In the genomic region with DNA sequence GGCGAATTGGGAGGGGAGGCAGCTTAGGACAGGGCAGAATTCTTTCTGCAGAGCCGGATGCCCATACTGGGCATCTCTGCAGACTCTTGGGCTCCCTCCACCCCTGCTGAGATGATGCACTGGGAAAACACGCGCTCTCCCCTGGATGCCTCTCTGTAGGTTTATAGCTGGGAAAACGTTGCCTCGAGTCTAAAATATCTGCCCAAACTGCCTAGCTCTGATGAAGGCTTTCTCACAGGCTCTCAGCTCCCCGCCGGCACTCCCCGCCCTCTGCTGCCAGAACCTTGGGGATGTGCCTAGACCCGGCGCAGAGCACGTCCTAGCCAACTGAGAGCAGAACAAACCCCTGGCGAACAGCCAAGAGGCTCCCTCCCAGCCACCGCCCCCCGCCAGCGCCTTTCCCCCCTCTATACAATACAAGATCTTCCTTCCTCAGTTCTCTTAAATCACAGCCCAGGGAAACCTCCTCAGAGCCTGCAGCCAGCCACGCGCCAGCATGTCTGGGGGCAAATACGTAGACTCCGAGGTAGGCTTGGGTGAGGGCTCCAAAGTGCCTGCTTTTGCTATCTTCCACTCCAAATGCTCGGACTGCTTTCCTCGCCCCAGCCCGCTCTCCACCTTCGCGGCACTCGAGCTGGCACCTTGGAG, we compare ENCODE assay signal across 8 mouse cellular contexts. TPM values are rescaled to one million over a fixed set of nuclear protein-coding genes. Genes with fewer than 3 reads are reported as not detected.
DNase-seq lines count a peak whose midpoint lies in the region; ATAC-seq lines count a peak whose summit lies in the region.

A gene (plus strand): TSS at position 382 of the 648 bp plus-strand sequence.

- peak within 1 kb of the TSS; percentile 40 for H3K4me3 ChIP-seq in hindbrain, embryonic 12.5 days
- peak within 1 kb of the TSS; percentile 60 for H3K4me3 ChIP-seq in lung, embryonic 16.5 days (ENCODE audit: low read length)

- peaks cover 22% of the 10 kb centered on the region for H3K4me1 ChIP-seq in hindbrain, embryonic 12.5 days
- H3K4me1 ChIP-seq in lung, embryonic 16.5 days (replicated peaks; ENCODE audit: control insufficient read depth, insufficient read depth, low read length): peaks cover 8% of the 10 kb centered on the region; the same call in 1 of the 2 replicates

- peak within 1 kb of the TSS; percentile 90 for H3K4me2 ChIP-seq in hindbrain, embryonic 12.5 days (replicated peaks)
- peak within 1 kb of the TSS; percentile 89 for H3K4me2 ChIP-seq in lung, embryonic 16.5 days (ENCODE audit: low read depth, low read length)

- peak within 1 kb of the TSS; percentile 59 for H3K9ac ChIP-seq in hindbrain, embryonic 12.5 days
- H3K9ac ChIP-seq in lung, embryonic 16.5 days (ENCODE audit: low read length): peak within 1 kb of the TSS; percentile 72

- peak; percentile 84 for ATAC-seq in hindbrain, embryonic 12.5 days (ENCODE audit: low FRiP score)
- peak; percentile 93 for ATAC-seq in lung, embryonic 16.5 days (ENCODE audit: low read depth)
- ATAC-seq in erythroid progenitor cell, adult 5-6 weeks (replicated peaks; ENCODE audit: low FRiP score, poor library complexity, severe bottlenecking): no peak

- peaks cover 25% of the 10 kb centered on the region for H3K27me3 ChIP-seq in hindbrain, embryonic 12.5 days
- no peaks in the 10 kb centered on the region for H3K27me3 ChIP-seq in lung, embryonic 16.5 days (ENCODE audit: control insufficient read depth, insufficient read depth, low read depth, low read length)

- no peaks in the 10 kb centered on the region for H3K9me3 ChIP-seq in hindbrain, embryonic 12.5 days (replicated peaks)
- H3K9me3 ChIP-seq in lung, embryonic 16.5 days (ENCODE audit: control insufficient read depth, low read length): no peaks in the 10 kb centered on the region

- no peak within 1 kb of the TSS for H3K27ac ChIP-seq in hindbrain, embryonic 12.5 days
- H3K27ac ChIP-seq in lung, embryonic 16.5 days (ENCODE audit: low read length): peak within 1 kb of the TSS; percentile 93

- WGBS in hindbrain, embryonic 12.5 days: 0% methylated on average over 26 of the region's 26 CpGs
- WGBS in lung, embryonic 16.5 days: under 1% methylated on average over 26 of the region's 26 CpGs

- H3K36me3 ChIP-seq in hindbrain, embryonic 12.5 days: no peaks in the 10 kb centered on the region
- no peaks in the 10 kb centered on the region for H3K36me3 ChIP-seq in lung, embryonic 16.5 days (ENCODE audit: control insufficient read depth, insufficient read depth, low read length)

- peak; percentile 64 for DNase-seq in R1 (ENCODE audit: low read depth, low spot score)
- peak; percentile 70 to 71 for DNase-seq in cerebellum, postnatal 25 days
- DNase-seq in frontal cortex, postnatal 36 days (ENCODE audit: low spot score in 2 of 2): peak; percentile 67
- DNase-seq in layer of hippocampus, postnatal 14 days (ENCODE audit: low spot score in 2 of 2): peak; percentile 55 to 63
- DNase-seq in ovary, postnatal 14 days (ENCODE audit: low spot score): peak; percentile 49

RNA-seq across cellular contexts. Expression of the gene that starts here (rescaled TPM):
- 15.3 and 17.3 TPM in 2 replicates for polyA plus RNA-seq in hindbrain, embryonic 12.5 days (2016; fragmentation: Nextera tagmentation; extraction: Ambion mirVana)
- total RNA-seq in layer of hippocampus, postnatal 14 days (2021): 10 to 100 TPM; 28.7 to 42.9 TPM
- polyA plus RNA-seq in lung, embryonic 16.5 days (2015; fragmentation: Nextera tagmentation; extraction: Ambion mirVana): 658 and 664 TPM in 2 replicates
- total RNA-seq in erythroid progenitor cell, adult 5-6 weeks (2015; ENCODE audit: low replicate concordance): not detected in 2 replicates
- not detected in 2 replicates for total RNA-seq in erythroid progenitor cell, adult 5-6 weeks (2017; ENCODE audit: low replicate concordance)

Comparison
In these comparisons a context has a peak if more than half of its experiments do, and no peak if none do; other contexts are left out.
1. RNA of the gene that starts here (total RNA-seq): 28.7 to 42.9 TPM in layer of hippocampus, postnatal 14 days; not detected in erythroid progenitor cell, adult 5-6 weeks; every median in the first group is over 10 times any median in the second.
2. RNA of the gene that starts here (polyA plus RNA-seq): 658 to 664 TPM in lung, embryonic 16.5 days; 15.3 to 17.3 TPM in hindbrain, embryonic 12.5 days; every median in the first group is over 10 times any median in the second.
3. Peak in every context shown above with its lines, with median percentiles within 50 percentile points of each other: DNase-seq.